Mouse (Mus musculus): Measurements from ENCODE around the gene Gucd1.

Gucd1 gene

GRCm38 (mm10) chr10:75301195-75301806 is 216.5 kb downstream of the Gucd1 start:
- intact Hi-C loops (cut with DNase I), result no loop called here
